Mouse (Mus musculus) urinary bladder, postnatal 10 days (tissue): ENCODE data around the gene Pcdh7.

Experiments used
- DNase-seq: peaks from one replicate; pipeline ENCODE4 v3.0.0; 2022; ENCODE audit warnings: low spot score

Pcdh7 gene

DNA sequence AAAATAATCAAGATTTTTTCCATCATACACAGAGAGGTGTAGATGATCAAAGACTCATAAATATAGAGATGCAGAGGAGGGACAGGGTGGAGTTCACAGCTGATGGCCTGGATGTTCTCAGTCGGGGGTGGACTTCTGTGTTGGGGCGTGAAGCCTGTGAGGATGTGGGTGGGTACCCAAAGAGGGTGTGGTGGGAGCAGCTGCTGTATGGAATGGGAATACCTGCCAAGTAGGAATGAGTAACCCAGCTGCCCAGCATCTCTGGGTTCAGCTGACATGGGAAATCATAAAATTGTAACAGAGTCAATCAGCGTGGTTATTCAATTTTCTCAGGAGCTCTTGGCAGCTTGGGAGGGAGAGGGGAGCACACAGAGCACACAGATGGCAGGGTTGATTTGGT lies 85.3 kb downstream of the Pcdh7 start:
- DNase-seq = no peak

DNA sequence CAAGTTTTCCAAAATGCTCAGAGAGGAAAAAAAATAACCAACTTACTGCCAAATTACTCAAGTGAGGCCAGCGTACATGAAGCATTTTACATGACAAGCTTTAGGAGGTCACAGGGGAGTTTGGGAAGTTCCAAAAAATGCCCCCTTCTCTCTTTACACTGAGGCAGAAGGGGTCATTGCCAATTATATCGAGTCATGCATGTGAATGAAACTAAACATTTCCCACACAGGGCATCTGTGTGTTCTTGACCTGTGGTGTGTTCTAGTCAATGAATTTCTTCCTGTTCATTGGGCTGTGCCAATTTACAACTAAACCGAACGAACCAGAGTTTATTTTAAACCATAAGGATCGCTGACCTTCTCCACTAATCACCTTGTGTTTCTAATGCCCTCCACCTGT lies 86.1 kb downstream of the Pcdh7 start:
- no peak for DNase-seq

DNA sequence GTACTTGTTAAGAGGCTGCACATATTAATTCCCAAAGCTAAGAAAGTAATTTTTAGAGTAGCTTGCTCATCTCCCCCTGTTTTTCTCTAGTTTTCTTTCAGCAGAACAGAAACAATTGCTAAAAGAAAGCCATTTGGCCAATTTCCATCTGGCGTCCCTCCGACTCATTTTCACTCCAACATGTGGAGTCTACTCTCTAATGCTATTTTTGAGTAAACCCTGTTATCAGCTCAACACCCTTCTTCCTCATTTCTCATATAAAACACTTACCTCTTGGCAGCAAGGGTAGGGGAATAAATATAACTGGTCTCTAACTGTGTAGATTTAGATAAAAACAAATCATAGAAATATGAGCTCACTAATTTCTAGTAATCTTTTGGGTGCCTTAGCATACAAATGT lies 89.6 kb downstream of the Pcdh7 start:
- no peak for DNase-seq

DNA sequence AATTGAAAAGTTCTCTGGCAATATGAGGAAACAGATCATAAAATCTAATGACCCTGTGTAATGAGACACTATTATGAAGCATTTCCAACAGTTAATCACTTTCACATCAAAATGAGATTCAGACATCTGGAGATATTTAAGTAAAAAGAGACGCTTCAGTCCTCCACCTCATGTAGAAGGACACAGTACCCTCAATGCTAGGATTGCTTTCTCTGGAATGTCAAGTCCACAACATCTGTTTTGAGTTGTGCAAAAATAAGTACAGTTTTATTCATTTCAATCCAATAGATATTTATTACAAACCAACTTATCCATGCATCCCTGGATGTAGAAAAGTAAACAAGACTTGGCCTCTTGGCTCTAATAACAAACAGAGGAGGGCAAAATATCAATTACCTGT lies 92.9 kb downstream of the Pcdh7 start:
- DNase-seq = no peak

DNA sequence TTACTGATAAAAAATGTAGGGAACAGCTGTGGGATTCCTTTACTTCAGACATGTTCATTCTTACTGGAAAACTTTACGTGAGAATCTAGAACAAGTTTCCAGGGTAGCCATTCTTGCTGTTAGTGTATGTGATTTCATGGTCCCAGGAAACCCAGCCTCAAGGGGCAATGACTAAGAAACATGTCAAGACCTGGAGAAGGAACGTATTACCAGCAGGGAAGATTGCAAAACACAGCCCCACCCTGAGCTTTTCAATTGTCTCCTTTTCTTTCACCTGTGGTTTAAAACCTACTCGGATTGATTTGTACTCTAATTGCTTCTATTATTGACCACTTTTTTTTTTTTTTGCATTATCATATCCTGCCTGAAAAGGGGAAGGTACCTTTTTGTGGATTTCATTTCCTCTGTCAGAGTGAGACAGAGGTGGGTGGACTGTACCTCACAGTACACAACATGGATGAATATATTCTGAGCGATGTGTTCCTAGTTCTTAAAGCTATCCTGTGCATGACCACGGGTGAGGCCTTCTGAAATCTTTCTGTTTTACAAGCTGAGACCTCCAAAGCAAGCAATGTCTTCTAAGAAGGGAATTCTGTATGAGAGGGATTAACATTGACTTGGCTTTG lies 98.3 kb downstream of the Pcdh7 start:
- DNase-seq = no peak

DNA sequence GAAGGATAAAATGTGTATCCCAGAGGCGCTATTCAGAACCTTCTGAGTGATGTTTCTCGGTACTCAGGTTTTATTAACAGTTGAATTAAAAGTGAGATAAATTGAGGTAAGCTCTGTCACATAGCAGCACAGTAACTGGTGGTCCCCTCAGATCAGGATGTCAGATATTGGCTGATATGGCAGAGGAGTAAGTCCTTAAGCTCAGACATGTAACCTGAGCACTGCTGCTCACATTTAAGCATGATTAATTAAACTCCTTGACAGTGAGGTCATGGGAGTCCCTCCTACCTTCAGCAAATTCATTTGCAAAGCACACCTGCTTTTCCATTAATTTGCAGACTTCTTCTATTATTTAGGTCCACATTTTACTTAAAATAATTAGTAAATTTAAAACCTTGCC lies 102.0 kb downstream of the Pcdh7 start:
- DNase-seq = no peak

DNA sequence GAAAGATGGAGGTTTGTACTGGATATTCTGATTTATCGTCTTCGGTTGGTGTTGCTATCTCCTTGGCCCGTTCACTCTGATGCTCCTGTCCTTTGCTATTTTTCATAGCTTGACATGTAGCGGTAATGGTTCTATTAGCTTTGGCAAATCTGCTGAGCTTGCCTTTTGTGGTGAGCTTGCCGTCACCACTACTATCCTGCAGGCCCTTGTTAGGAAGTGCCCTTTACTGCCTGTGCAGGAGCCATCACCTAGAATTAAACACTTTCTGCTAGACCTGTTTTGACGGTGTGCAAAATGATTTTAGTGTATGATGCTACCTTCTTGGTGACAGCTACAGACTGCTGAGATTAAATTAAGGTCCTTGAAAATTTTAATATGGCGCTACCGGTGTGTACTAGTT lies 103.3 kb downstream of the Pcdh7 start:
- no peak for DNase-seq

DNA sequence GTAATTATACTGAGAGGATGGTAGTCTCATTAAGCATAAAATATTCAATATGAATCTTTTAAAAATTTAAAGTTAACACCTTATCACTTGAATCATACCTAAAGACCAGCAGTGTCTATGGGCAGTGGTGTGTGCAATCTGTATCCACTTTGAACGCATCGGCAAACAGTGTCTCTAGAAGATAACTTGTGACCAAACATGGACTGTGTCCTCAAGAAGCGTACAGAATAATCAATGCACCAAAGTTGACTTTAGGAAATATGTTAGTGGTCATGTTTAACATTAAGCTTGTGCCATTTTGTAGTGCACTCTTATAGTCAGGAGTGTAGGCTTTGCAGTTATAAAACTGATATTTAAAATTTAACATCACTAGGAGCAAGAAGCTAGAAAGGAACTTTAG lies 110.7 kb downstream of the Pcdh7 start:
- no peak for DNase-seq

DNA sequence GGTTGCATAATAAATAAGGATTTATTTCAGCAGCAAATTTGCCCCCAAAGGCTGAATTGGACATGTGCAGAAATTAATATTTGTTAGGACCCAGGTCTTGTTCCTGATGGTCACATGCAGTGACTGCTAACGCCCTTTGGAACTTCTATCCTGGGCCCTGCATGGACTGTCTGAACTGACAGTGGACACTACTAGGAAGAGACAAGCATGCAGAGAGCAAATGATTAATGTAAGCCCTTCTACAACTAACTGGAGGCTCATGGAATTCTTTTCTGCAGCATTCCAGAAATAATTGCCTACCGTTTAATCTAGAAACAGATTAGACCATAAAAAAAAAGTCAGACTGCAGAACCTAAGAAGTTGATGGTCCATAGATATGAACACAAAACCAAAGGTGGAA lies 119.4 kb downstream of the Pcdh7 start:
- no peak for DNase-seq

DNA sequence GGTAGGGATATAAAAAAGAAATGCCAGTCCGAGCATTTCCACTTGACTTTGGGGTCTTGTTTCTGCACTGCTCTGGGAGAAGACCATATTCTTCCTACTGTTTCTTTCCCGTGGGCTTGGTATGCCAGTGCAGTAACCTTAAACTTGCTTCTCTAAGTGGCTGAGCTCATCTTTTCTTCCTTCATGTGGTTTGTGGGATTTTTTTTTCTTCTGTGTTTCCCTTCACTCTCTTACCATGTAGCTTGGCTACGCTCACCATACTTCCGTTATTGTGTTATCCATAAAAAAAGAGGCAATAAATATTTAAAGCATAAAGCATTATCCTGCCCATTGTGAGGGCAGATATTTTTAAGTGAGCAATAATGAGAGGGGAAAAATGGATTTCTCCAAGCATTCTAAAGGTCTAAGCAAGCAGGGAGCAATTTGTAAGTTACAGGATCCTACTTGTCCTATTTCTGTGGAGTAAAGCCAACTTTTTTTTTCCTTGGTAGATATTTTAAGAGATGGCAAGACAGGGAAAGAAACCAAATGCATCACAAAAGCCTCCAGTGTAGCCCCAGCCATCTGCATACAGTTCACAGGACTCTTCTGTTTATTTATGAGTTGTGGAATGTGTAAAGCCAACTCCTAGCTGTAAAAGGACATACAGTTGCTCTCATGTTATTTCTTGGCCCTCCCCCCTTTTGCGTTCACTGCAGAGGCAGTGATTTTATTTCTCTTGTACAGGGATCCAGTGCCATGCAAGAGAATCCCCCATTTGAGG lies 123.8 kb downstream of the Pcdh7 start:
- no peak for DNase-seq

DNA sequence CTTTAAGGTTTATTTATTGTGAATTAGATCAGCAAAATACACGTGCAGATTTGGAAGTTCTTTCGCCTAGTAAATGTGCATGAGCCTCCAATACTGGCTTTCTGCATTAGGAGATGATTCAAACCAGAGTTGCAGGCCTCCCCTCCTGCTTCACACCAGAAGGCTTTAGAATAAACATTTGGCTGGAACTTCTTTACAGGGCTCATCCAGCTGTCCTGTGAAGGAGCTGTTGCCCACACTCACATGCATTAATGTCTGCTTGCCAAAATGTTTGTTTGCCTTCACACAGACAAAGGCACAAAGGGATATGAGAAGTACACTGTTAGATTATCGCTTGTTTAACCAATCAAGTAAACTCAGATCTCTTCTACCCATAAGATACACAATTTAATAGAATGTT lies 129.7 kb downstream of the Pcdh7 start:
- no peak for DNase-seq

DNA sequence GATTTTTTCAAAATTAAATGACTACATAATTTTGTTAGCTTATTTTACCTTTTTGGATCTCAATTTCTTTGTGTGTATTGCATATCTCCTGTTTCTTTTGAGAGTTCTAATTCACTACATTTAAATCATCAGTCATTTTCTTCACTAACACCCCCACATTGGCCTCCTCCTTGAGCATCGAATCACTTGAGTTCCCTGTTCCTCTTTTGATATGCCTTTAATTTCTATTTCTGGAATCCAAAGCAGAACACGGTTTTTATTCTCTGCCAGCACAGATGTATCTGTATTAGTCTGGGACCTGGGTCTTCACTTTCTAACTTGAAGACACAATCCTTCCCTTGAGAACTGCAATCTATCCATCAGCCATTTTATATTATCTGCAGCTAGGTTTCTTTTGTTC lies 132.3 kb downstream of the Pcdh7 start:
- no peak for DNase-seq

DNA sequence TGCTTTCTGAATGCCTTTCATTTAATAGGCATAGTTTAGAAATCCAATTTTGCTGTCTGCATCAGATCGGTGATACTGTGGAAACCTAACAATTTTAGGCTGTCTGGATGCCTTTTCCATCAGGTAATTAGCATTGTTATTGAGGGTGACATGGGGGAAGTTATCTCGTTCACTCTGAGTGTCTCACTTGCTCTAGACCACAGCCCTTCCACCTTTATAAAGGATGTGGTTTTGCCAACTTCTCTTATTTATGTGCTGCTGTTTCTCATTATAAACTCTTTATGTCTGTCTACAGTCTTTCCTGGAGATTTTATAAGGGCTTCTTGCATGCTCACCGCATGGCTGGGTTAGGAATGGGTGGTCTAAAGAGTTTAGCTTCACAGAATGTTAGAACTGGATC lies 139.5 kb downstream of the Pcdh7 start:
- DNase-seq = no peak

DNA sequence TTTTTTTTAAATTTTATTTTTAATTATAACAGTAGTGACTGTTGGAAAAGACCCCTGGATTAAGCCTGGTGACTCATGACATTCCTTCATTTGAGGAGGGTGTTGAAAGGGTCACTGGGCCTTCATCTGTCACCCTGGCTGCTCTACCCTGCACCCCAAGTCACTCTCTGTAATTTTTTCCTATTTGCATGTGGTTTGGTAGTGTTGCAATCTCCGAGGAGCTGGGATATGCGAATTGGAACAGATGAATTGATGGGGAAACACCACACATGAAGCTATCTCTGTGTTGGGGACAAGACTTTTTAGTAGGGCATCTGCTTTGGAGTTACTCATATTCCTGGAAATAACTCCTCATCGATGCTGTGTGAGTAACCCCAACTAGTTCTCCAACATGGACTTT lies 146.5 kb downstream of the Pcdh7 start:
- DNase-seq = no peak

DNA sequence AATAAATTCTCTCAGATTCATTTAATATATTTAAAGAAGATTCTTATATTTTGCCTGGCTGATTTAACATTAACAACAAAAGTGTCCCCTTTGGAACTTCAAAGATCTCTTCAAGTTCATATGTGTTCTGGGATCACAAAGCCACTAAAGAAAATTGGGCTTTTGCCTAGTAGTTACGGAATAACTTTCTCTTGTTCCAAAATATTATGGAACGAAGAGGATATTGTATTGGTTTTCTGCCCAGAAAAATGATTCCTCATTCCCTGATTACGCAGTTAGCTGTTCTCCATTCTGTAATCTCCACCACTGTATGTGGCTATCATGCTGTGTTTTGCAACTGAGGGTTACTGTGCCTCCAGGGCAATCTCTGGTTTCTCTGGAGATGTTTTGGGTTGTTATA lies 147.5 kb downstream of the Pcdh7 start:
- DNase-seq = no peak

DNA sequence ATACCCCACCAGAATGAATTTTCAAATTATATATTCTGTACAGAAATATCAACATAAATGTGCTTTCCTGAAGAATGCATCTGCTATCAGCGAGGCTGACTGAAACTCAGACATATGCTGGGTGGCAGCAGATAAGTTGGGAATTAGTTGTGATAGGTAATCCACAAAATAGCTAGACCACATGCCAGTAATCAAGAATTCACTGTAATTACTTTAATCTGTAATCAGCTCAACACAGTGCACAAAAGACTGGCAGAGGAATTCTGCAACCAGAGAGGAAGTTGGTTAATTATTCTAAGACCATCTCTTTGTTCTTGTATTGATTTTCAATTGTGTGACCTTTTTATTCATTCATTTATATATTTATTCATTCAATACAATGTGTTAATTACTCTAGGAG lies 148.3 kb downstream of the Pcdh7 start:
- DNase-seq = no peak

DNA sequence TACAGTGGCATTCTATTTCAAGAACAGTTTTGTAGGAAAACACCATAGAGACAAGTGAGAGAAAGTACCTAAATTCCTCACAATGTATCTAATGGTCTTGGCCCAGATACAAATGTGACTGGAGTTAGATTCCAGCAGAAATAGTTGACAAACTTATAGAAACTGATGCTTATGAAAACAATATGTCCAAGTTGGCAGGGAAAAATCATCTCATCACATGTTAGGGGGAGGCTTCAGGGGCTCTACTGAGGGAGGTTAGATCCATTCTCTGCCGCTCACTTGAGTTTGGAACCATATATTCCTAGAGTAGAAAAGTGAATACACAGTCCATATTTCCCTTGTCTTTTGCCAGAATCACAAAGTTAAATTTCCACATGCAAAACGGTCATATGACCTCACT lies 150.1 kb downstream of the Pcdh7 start:
- DNase-seq = no peak

DNA sequence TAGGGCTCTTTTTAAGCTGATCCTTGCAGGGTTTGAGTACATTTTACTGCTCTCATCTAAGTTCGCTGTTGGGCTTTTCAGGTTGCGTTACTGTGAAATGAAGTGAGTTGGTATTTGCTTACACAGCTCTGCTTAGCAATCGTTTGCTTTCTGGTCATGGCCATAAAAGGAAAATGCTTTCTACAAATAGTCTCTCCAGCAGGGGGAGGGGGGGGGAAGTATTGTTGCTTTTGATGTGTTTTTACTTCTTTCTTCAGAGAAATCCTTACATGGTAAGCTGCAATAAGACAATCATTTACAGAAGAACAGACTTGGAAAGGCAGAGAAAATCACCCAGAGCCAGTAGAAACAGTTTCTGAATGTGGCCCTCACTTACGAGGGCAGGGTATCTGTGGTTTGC lies 150.9 kb downstream of the Pcdh7 start:
- no peak for DNase-seq

DNA sequence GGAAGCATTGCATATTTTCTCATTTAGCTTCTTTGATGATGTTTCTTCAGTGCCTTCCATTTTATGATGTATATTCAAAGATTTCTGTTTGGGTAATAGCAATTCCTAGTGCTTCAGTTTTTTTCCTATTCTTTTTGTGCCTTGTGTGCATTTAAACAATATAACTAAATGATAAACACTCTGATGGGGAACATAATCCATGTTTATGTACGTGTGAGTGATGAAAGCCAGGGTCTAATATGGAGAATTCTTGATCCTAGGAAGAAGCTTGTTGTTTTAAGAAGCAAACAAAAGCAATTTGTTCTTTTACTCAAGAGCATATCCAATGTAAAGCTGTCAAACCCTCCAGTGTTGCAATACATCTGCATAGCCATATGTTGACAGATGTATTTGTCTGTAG lies 153.0 kb downstream of the Pcdh7 start:
- DNase-seq = no peak

DNA sequence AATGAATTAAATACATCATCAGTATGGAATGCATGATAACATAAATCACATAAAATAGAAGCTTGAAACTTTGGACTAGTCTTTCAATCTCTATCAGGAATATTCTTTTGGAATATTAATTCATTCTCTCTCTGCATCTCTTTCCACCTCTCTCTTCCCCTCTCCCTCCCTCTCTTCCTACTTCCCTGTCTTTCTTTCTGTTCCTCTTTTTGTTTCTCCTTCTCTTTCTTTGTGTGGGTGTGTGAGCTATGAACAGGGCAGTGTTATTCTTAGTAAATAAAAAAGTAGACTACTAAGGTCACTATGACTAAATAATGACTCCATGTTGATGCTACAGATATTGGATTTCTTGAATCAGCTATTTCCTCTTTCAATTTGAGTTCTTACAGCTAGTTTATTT lies 167.2 kb downstream of the Pcdh7 start:
- DNase-seq = no peak

DNA sequence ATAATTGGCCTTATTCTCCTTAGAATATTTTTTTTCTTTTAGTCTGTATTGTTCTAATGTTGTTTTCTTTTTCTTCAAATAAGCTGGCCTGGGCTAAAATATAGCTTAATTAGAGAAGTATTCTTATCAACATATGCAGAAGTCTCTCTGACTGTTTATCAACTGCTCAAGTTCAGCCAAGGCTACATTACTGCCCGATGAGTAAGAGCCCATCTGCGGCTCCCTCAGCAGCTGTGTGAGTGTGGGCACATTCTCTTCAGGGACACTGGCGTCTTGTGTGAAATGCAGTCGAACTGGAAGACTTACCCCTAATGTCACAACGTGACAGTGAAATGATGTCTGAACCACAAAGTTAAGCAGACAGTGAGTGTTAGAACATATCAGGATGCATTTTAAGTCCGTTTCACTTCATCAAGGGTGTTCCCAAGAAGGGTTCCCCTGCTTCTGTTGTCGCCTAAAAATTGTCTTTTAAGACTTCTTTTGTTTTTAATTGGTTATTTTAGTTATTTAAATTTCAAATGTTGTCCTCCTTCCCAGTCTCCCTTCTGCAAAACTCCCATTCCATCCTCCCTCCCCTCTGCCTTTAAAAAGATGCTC lies 181.3 kb downstream of the Pcdh7 start:
- DNase-seq = no peak

DNA sequence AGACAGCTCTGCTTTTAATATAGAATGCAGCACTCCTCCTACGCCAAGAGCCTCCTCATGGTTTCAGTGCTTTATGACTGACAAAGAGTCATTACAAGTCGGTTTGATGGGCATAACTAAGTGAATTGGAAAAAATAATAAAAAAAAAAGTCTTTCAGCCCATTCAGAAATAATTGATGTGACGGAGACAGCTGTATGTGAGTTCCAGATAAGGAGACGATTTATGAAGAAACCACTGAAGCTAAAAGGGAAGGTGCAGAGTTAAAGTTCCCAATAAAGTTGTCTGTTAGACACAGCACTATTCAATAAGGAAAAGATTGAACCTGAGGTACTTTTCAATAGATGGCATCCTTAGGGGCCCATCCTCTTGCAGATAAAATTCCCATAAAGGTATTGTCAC lies 189.5 kb downstream of the Pcdh7 start:
- no peak for DNase-seq

DNA sequence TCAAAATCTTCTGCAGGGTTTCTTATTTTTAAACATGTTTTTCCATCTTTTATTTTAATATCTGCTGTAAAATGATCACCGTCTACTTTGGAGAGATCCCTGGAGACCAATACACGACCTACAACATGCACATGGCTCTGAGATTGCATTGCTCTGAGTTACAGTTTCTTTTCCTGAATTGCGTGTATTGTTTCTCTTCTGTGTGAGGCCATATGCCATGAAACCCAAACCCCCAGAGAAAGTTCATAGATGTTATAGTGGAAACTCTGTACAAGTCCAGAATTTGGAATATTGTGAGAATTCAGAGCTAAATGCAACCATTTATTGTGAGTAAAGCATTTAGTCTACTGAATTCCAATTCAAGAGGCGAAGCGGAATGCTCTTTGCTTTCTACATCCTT lies 203.4 kb downstream of the Pcdh7 start:
- no peak for DNase-seq

DNA sequence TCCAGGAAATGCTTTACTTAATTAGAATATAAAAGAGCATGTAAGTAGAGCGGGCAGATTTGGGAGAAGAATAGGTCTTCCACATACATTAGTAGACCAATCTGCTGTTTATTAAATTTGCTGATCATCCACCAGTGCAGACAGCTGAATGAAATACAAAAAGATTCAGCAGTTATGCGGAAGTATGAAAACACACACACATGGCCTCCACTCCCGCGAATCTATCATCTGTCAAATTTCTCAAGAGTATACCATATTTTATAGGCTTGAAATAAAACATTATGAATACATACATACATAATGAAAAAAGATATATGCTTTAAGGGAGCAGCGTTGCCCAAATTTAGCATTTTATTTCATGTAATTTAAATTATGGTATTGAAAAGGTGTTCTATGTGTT lies 213.6 kb downstream of the Pcdh7 start:
- no peak for DNase-seq
